Mouse (Mus musculus): ENCODE data around the gene Gprc5c.

DNA sequence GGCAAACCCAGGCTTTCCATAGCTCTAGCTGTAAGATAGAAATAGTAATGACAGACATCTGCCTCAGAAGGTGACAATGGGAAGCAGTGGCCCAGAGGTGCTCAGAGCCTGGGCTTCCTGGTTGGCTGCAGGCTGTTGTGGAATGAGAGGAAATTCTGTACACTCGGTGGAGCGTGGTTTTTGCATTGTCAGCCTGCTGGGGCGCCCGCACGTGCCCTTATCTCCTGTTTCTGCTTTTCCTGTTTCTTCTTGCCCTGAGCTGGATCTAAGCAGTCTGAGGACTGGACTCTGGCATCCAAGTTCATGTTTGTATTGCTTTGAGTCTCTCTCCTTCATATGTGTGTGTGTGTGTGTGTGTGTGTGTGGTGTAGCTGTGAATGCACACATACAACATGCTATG is 24.3 kb upstream of the Gprc5c start:
- TF ChIP-seq CTCF (IDR thresholded peaks at IDR 0.05; ENCODE audit: low read depth, low read length) = no peak
- TF ChIP-seq POLR2A (IDR thresholded peaks at IDR 0.05; ENCODE audit: borderline replicate concordance, low read depth, low read length) = no peak
